Mouse (Mus musculus) stomach, embryonic 16.5 days (tissue): Measurements from ENCODE around the gene Ly6g6d. TPM values are rescaled to one million over a fixed set of nuclear protein-coding genes. Genes with fewer than 3 reads are reported as not detected.

ENCODE experiments used
- ATAC-seq: fragments of 200-750 bp; cut with Nextera tagmentation; 2 replicates; pipeline ENCODE4 v1.8.0; 2017; ENCODE audit warnings: moderate number of reproducible peaks, moderate TSS enrichment; ENCODE audit not compliant: insufficient read depth, low FRiP score
- H3K27ac ChIP-seq: fragments of 300-500 bp; sonication (generic); 2 replicates; pipeline ENCODE4 v1.5.1; 2014; ENCODE audit warnings: low read length
- H3K27me3 ChIP-seq: fragments of 300-500 bp; sonication (generic); 2 replicates; pipeline ENCODE4 v1.6.1; 2014; ENCODE audit warnings: low read length, control low read depth, mixed read lengths; ENCODE audit not compliant: control insufficient read depth, insufficient read depth
- H3K36me3 ChIP-seq: fragments of 300-500 bp; sonication (generic); 2 replicates; pipeline ENCODE4 v1.6.1; 2014; ENCODE audit warnings: low read length; ENCODE audit not compliant: control insufficient read depth, insufficient read depth
- H3K4me1 ChIP-seq: fragments of 300-500 bp; sonication (generic); 2 replicates; pipeline ENCODE4 v1.6.1; 2014; ENCODE audit warnings: low read length, control low read depth, mixed read lengths; ENCODE audit not compliant: control insufficient read depth, insufficient read depth
- H3K4me2 ChIP-seq: fragments of 300-500 bp; sonication (generic); 2 replicates; pipeline ENCODE4 v1.6.1; 2014; ENCODE audit warnings: low read depth, low read length, mixed read lengths
- H3K4me3 ChIP-seq: fragments of 300-500 bp; sonication (generic); replicated peaks from 2 replicates; pipeline ENCODE4 v1.5.1; 2014; ENCODE audit warnings: mild to moderate bottlenecking, low read length
- H3K9ac ChIP-seq: fragments of 300-500 bp; sonication (generic); 2 replicates; pipeline ENCODE4 v1.6.1; 2014; ENCODE audit warnings: low read length
- H3K9me3 ChIP-seq: fragments of 300-500 bp; sonication (generic); replicated peaks from 2 replicates; pipeline ENCODE4 v1.6.1; 2016; ENCODE audit warnings: low read length, control low read depth; ENCODE audit not compliant: control insufficient read depth
- WGBS: fragments of 180-500 bp; shearing (Covaris S2); extraction: QIAGEN DNeasy Blood & Tissue Kit; methylation state at CpG from one replicate; pipeline ENCODE4 v1.1.7; 2014; 5-methylcytosine and 5-hydroxymethylcytosine counted together
- polyA plus RNA-seq: library from polyadenylated mRNA; unstranded; fragments of >200 nt; fragmentation: Nextera tagmentation; extraction: Ambion mirVana; gene quantifications from 2 replicates; pipeline ENCODE4 v1.2.1, GENCODE M21; 2015

Gene Ly6g6d
- polyA plus RNA-seq, 1 experiment from 2014 or later, result 3.2 TPM

GRCm38 (mm10) chr17:35079778-35080177 is 1.9 kb upstream of the Ly6g6d start:
- Histone ChIP-seq H3K27ac (no peak overlapping the region), H3K4me1 (peaks cover 10% of the 10 kb centered on the region), H3K4me3 (no peak overlapping the region), H3K36me3 (no peaks in the 10 kb centered on the region), H3K27me3 (no peaks in the 10 kb centered on the region), H3K9ac (peak overlapping the region; percentile 27; the same call in 1 of the 2 replicates), H3K9me3 (no peaks in the 10 kb centered on the region), H3K4me2 (0 out of 2 replicates have a peak overlapping the region, but pooled peaks have one; percentile 3)
- WGBS, result 42% methylated on average over 9 of the region's 9 CpGs
- no peak for ATAC-seq

DNA sequence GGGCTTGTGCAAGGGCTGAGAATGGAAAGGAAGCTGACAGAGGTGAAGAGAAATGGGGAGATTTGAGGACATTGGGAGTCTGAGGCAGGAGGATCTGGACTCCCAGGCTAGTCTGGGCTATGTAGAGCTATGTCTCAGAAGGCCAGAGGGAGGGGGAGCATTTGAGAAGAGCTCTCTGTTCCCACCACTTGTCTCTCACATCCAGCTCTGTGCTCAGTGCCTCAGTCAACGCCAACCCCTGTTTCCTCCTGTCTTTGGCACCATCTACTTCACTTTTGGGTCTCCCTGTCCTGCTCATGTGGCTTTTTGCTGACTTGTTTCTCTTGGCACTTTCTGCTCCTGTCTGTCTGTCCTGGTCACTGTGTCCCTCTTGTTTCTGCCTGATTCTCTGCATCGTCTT is 580 bp downstream of the Ly6g6d start:
- H3K9me3 ChIP-seq, result no peaks in the 10 kb centered on the region
- H3K9ac ChIP-seq, result peak overlapping the region; percentile 69
- WGBS, result 55% methylated on average over 2 of the region's 2 CpGs
- peaks cover 10% of the 10 kb centered on the region for H3K4me1 ChIP-seq
- H3K4me2 ChIP-seq, result peak overlapping the region; percentile 37
- H3K36me3 ChIP-seq, result no peaks in the 10 kb centered on the region
- no peaks in the 10 kb centered on the region for H3K27me3 ChIP-seq
- H3K27ac ChIP-seq, result peak overlapping the region; percentile 60
- no peak; the same call in 1 of the 2 replicates for ATAC-seq
- H3K4me3 ChIP-seq, result peak overlapping the region; percentile 39

DNA sequence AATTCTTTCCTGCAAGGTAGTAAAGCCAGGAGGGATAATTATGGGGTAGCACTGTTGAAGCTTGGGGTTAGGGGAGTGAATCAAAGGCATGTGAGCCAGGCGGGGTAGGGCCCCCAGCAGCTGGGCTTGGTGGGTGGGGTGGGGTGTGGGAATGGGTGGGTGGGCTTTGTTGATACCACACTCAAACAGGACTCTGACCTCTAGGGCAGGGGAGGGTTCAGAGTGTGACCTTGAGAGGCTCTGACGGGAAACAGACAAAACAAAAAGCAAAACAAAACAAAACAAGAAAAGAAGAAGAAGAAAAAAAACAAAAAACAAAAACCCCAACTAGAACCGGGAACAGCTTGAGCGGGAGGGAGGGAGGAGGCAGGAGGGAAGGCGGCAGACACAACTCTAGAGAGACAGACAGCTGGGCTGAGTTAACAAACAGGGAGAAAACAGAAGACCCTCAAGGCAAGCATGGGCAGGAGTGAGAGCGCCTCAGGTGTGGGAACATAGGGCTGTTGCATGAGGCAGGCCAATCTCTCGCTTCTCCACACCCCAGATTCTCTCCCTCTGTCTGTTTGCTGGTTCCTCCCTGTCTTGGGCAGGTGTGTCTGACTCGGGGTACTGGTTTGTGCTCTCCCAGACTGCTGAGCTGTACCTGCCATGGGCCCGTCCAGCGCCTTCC is 1.2 kb downstream of the Ly6g6d start, which contains the start of gene Ly6g6e:
Gene Ly6g6e, plus strand, starts transcription at position 396 of the 670 bp plus-strand sequence.
- Histone ChIP-seq H3K36me3 (no peaks in the 10 kb centered on the region), H3K9ac (peak within 1 kb of the TSS; percentile 69), H3K4me2 (peak within 1 kb of the TSS; percentile 40), H3K27ac (peak within 1 kb of the TSS; percentile 60), H3K9me3 (no peaks in the 10 kb centered on the region), H3K27me3 (no peaks in the 10 kb centered on the region), H3K4me3 (peak within 1 kb of the TSS; percentile 39), H3K4me1 (peaks cover 10% of the 10 kb centered on the region)
- 30% methylated on average over 10 of the region's 10 CpGs for WGBS
- 0 out of 2 replicates have a peak, but pooled peaks have one; percentile 16 for ATAC-seq

- no peaks in the 10 kb centered on the region for H3K27me3 ChIP-seq
- no peak for ATAC-seq
- H3K4me1 ChIP-seq, result peaks cover 8% of the 10 kb centered on the region; the same call in 1 of the 2 replicates
- no peak overlapping the region for H3K4me2 ChIP-seq
- H3K9ac ChIP-seq, result peak overlapping the region; percentile 35; the same call in 1 of the 2 replicates
- H3K36me3 ChIP-seq, result no peaks in the 10 kb centered on the region
- 49% methylated on average over 17 of the region's 17 CpGs for WGBS
- no peak overlapping the region for H3K4me3 ChIP-seq
- H3K27ac ChIP-seq, result no peak overlapping the region
- H3K9me3 ChIP-seq, result no peaks in the 10 kb centered on the region
These were observed 3.8 kb downstream of the Ly6g6d start for GRCm38 (mm10) chr17:35074097-35074496.

DNA sequence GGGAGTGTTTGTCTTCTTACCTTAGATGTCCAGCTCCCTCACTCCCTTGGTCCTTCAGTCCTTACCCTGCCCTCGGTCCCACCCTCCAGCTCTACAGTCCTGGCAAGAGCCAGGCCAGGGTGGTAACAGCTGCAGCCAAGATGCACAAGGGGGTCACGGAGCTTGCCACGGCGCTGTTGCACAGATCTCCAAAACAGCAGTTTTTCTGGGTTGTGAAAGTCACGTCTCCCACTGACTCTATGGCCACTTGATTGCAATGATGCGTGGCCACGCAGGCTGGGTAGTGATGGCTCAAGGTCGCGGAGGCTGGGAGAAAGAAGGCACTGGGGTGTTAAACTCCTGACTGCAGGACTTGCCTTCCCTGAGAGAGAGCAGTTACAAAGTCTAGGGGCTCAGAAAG is 6.4 kb downstream of the Ly6g6d start:
- H3K9ac ChIP-seq, result no peak overlapping the region
- no peaks in the 10 kb centered on the region for H3K9me3 ChIP-seq
- no peak for ATAC-seq
- no peaks in the 10 kb centered on the region for H3K36me3 ChIP-seq
- no peak overlapping the region for H3K27ac ChIP-seq
- H3K4me1 ChIP-seq, result peaks cover 12% of the 10 kb centered on the region
- no peaks in the 10 kb centered on the region for H3K27me3 ChIP-seq
- no peak overlapping the region for H3K4me2 ChIP-seq
- 76% methylated on average over 9 of the region's 9 CpGs for WGBS
- H3K4me3 ChIP-seq, result no peak overlapping the region

DNA sequence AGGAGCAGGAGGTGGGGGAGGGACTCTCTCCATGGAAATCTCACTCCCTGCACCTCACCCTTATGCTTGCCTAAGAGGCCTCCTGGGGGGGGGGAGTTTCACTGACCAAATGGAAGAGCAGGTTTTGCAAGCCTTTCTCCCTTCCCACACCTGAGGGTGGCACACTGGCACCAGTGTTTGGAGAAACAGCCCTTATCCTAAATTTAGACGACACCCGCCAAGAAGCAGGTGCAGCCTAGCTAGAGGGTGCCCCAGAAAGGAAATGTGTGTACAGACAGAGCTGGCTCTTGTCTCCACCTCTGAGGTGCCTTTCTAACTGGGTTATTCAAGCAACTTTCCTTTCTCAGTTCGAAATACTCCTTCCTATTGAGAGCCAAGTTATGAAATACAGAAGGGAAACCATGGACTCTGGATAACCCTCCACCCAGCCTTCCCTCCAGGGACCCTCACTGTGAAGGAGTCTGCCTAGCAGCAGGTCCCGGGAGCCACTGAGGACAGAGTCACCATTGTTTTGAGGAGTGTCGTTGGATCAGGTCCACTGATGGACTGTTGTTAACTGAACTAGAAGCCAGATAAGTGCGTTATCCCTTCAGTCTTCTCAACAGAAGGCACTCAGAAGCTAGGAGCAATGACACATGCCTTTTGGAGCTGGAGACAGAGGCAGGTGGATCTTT is 7.2 kb downstream of the Ly6g6d start:
- H3K4me3 ChIP-seq, result no peak overlapping the region
- no peaks in the 10 kb centered on the region for H3K9me3 ChIP-seq
- no peak overlapping the region for H3K9ac ChIP-seq
- WGBS, result 41% methylated on average over 6 of the region's 6 CpGs
- H3K36me3 ChIP-seq, result no peaks in the 10 kb centered on the region
- peak; percentile 44 for ATAC-seq
- no peaks in the 10 kb centered on the region for H3K27me3 ChIP-seq
- H3K4me1 ChIP-seq, result peaks cover 10% of the 10 kb centered on the region
- H3K27ac ChIP-seq, result peak overlapping the region; percentile 76
- H3K4me2 ChIP-seq, result no peak overlapping the region

GRCm38 (mm10) chr17:35068213-35068914 is 9.5 kb downstream of the Ly6g6d start:
- no peak overlapping the region for H3K4me3 ChIP-seq
- H3K4me2 ChIP-seq, result no peak overlapping the region
- ATAC-seq, result no peak
- H3K36me3 ChIP-seq, result no peaks in the 10 kb centered on the region
- WGBS, result 67% methylated on average over 17 of the region's 17 CpGs
- peaks cover 32% of the 10 kb centered on the region for H3K4me1 ChIP-seq
- H3K27ac ChIP-seq, result peak overlapping the region; percentile 60
- H3K27me3 ChIP-seq, result no peaks in the 10 kb centered on the region
- H3K9ac ChIP-seq, result no peak overlapping the region; the same call in 1 of the 2 replicates
- no peaks in the 10 kb centered on the region for H3K9me3 ChIP-seq

GRCm38 (mm10) chr17:35066084-35066483 is 11.8 kb downstream of the Ly6g6d start, which contains the start of gene Mpig6b:
Gene Mpig6b, minus strand, starts transcription at chr17:35066184.
- Histone ChIP-seq H3K4me3 (peak within 1 kb of the TSS; percentile 47), H3K4me1 (peaks cover 38% of the 10 kb centered on the region), H3K27ac (peak within 1 kb of the TSS; percentile 95), H3K36me3 (peaks cover 8% of the 10 kb centered on the region), H3K9ac (peak within 1 kb of the TSS; percentile 65), H3K9me3 (no peaks in the 10 kb centered on the region), H3K4me2 (peak within 1 kb of the TSS; percentile 71), H3K27me3 (no peaks in the 10 kb centered on the region)
- 54% methylated on average over 10 of the region's 10 CpGs for WGBS
- no peak for ATAC-seq
